Mouse (Mus musculus) forebrain, embryonic 11.5 days (tissue): ENCODE measurements around the gene Timm10b. TPM values are rescaled to one million over a fixed set of nuclear protein-coding genes. Genes with fewer than 3 reads are reported as not detected.

ENCODE experiments used
- ATAC-seq: fragments of 200-750 bp; cut with Nextera tagmentation; replicated peaks from 2 replicates; pipeline ENCODE4 v1.8.0; 2017; ENCODE audit warnings: moderate TSS enrichment; ENCODE audit not compliant: low FRiP score
- DNase-seq: peaks from one replicate; pipeline ENCODE4 v3.0.0-alpha.2; 2017; ENCODE audit warnings: low spot score
- H3K27ac ChIP-seq: fragments of 300-500 bp; sonication (generic); 2 replicates; pipeline ENCODE4 v1.5.1; 2014; ENCODE audit warnings: low read depth, low read length
- H3K27me3 ChIP-seq: fragments of 300-500 bp; sonication (generic); 2 replicates; pipeline ENCODE4 v1.6.1; 2014; ENCODE audit warnings: mild to moderate bottlenecking, low read length, mixed read lengths; ENCODE audit not compliant: control insufficient read depth, insufficient read depth
- H3K36me3 ChIP-seq: fragments of 300-500 bp; sonication (generic); 2 replicates; pipeline ENCODE4 v1.6.1; 2014; ENCODE audit warnings: mild to moderate bottlenecking, low read length, moderate library complexity, mixed read lengths; ENCODE audit not compliant: control insufficient read depth, insufficient read depth
- H3K4me1 ChIP-seq: fragments of 300-500 bp; sonication (generic); replicated peaks from 2 replicates; pipeline ENCODE4 v1.6.1; 2014; ENCODE audit warnings: low read length, mixed read lengths; ENCODE audit not compliant: control insufficient read depth, insufficient read depth
- H3K4me2 ChIP-seq: fragments of 300-500 bp; sonication (generic); 2 replicates; pipeline ENCODE4 v1.6.1; 2014; ENCODE audit warnings: low read depth, mild to moderate bottlenecking, low read length, moderate library complexity, mixed read lengths; ENCODE audit not compliant: severe bottlenecking
- H3K4me3 ChIP-seq: fragments of 300-500 bp; sonication (generic); 2 replicates; pipeline ENCODE4 v1.5.1; 2014; ENCODE audit warnings: low read depth, low read length
- H3K9ac ChIP-seq: fragments of 300-500 bp; sonication (generic); 2 replicates; pipeline ENCODE4 v1.6.1; 2014; ENCODE audit warnings: low read length
- H3K9me3 ChIP-seq: fragments of 300-500 bp; sonication (generic); 2 replicates; pipeline ENCODE4 v1.6.1; 2016; ENCODE audit warnings: low read length, mixed read lengths; ENCODE audit not compliant: control insufficient read depth
- WGBS: fragments of 180-500 bp; shearing (Covaris S2); extraction: QIAGEN DNeasy Blood & Tissue Kit; methylation state at CpG from one replicate; pipeline ENCODE4 v1.1.7; 2014; 5-methylcytosine and 5-hydroxymethylcytosine counted together
- polyA plus RNA-seq: library from polyadenylated mRNA; unstranded; fragments of >200 nt; fragmentation: Nextera tagmentation; extraction: Ambion mirVana; gene quantifications from 2 replicates; pipeline ENCODE4 v1.2.1, GENCODE M21; 2014

Gene Timm10b
- polyA plus RNA-seq, 1 experiment from 2014 or later, result 151 TPM

DNA sequence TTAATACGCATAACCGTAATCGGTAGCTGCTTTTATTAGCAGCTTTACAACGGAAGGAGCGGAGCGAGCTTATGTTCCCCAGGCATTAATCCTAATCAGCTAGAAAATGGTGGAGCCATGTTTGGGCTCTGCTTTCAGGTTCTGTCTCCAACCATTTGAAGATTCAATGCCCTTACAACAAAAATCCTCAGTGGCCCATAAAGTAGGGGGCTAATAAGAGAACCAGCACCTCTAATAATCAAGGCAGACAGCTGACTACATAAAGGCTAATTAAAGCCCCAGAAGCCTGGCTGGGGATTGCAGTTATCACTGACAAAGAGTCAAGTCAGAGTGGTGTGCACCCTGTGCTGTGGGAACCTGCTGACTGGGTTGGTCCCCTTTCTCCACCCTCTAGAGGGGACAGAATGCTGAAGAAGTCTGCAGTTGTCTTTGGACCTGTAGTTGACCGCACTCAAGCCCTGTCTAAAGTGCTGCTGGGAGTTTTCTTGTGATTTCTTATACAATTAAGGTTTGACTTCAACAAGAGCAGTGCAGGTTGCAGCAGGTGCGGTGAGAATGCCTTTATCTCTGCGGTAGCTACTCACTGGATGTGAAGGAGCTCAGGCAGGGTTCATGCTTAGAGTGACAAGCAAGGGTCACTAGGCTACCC lies 5.5 kb upstream of the Timm10b start:
- 50% methylated on average over 9 of the region's 9 CpGs for WGBS
- Histone ChIP-seq H3K9ac (no peak overlapping the region; the same call in 1 of the 2 replicates), H3K36me3 (no peaks in the 10 kb centered on the region; the same call in 1 of the 2 replicates), H3K27ac (no peak overlapping the region), H3K4me1 (peaks cover 10% of the 10 kb centered on the region), H3K4me3 (peak overlapping the region; percentile 66; the same call in 1 of the 2 replicates), H3K4me2 (peak overlapping the region; percentile 81; the same call in 1 of the 2 replicates), H3K27me3 (no peaks in the 10 kb centered on the region), H3K9me3 (no peaks in the 10 kb centered on the region)
- DNase-seq, result no peak
- ATAC-seq, result no peak

DNA sequence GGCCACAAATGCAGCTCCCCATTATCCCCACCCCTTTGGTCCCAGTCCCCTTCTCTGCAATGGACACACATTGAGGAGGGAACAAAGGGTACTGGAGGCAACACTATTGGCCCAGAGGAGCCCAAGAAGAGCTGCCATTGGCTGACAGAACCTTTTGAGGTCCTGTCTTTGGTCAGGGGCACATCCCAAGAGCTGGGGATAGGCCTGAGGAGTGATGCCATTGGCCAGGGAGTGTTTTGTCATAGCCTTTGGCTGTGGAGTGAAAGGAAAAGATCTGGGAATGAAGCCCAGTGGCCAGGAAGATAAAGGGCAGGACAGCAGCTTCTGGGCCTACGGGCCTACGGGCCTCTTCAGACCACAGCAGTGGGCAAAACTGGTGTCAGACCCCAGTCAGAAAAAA lies 4.1 kb upstream of the Timm10b start:
- Histone ChIP-seq H3K4me2 (no peak overlapping the region), H3K4me1 (peaks cover 12% of the 10 kb centered on the region), H3K36me3 (no peaks in the 10 kb centered on the region; the same call in 1 of the 2 replicates), H3K9me3 (no peaks in the 10 kb centered on the region), H3K9ac (no peak overlapping the region), H3K4me3 (no peak overlapping the region), H3K27ac (no peak overlapping the region), H3K27me3 (no peaks in the 10 kb centered on the region)
- WGBS, result 82% methylated on average over 2 of the region's 2 CpGs
- DNase-seq, result no peak
- ATAC-seq, result no peak

DNA sequence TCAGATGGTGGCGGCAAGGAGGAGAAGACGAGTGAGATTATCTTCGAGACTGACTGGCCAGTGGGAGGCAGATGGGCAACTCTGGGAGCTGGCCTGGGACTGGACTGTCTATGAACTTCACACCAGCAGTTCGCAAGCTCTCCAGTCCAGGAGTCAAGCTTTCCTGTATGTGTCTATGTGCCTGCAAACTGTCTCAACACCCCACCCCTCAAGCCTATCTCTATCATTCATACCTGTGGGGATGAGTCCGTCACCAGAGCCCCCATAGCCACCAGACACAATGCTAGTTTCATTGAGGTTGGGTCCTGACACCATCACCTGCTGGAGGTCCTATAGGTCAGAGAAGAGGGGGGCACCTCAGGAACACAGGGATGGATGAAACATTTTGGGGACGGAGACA lies 1.1 kb upstream of the Timm10b start:
- 89% methylated on average over 6 of the region's 6 CpGs for WGBS
- no peaks in the 10 kb centered on the region; the same call in 1 of the 2 replicates for H3K36me3 ChIP-seq

DNA sequence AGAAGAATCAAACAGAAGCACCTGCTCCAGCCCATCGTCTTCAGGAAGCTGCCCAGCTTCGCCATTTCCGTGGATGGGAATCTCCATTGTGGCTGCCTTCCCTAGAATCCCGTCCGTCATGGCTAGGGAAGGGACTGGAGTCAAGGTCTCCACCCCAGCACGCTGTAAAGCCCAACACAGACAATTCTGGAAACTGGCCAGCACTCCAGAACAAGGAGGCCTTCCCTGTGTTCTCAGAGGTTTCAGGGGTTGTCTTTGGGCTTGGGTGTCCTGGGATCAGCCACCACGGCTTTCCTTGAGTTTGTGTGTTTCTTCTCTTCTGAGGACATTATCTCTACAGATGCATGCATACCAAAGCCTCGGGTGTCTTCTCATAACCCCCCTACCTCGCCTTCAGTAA lies 552 bp upstream of the Timm10b start:
- H3K9ac ChIP-seq, result peak overlapping the region; percentile 80; the same call in 1 of the 2 replicates
- no peak for DNase-seq
- no peaks in the 10 kb centered on the region for H3K27me3 ChIP-seq
- H3K27ac ChIP-seq, result no peak overlapping the region
- peak overlapping the region; percentile 96 for H3K4me2 ChIP-seq
- H3K36me3 ChIP-seq, result no peaks in the 10 kb centered on the region; the same call in 1 of the 2 replicates
- WGBS, result 81% methylated on average over 9 of the region's 9 CpGs
- peak overlapping the region; percentile 69 for H3K4me3 ChIP-seq
- peaks cover 13% of the 10 kb centered on the region for H3K4me1 ChIP-seq
- H3K9me3 ChIP-seq, result no peaks in the 10 kb centered on the region
- no peak for ATAC-seq

More for the DNA sequence above, 1.1 kb upstream of the Timm10b start:
- DNase-seq (no peak), ATAC-seq (no peak)
- no peaks in the 10 kb centered on the region for H3K9me3 ChIP-seq
- peaks cover 15% of the 10 kb centered on the region for H3K4me1 ChIP-seq
- H3K27me3 ChIP-seq, result no peaks in the 10 kb centered on the region
- no peak overlapping the region for H3K4me2 ChIP-seq
- no peak overlapping the region for H3K9ac ChIP-seq
- H3K4me3 ChIP-seq, result no peak overlapping the region
- no peak overlapping the region for H3K27ac ChIP-seq

DNA sequence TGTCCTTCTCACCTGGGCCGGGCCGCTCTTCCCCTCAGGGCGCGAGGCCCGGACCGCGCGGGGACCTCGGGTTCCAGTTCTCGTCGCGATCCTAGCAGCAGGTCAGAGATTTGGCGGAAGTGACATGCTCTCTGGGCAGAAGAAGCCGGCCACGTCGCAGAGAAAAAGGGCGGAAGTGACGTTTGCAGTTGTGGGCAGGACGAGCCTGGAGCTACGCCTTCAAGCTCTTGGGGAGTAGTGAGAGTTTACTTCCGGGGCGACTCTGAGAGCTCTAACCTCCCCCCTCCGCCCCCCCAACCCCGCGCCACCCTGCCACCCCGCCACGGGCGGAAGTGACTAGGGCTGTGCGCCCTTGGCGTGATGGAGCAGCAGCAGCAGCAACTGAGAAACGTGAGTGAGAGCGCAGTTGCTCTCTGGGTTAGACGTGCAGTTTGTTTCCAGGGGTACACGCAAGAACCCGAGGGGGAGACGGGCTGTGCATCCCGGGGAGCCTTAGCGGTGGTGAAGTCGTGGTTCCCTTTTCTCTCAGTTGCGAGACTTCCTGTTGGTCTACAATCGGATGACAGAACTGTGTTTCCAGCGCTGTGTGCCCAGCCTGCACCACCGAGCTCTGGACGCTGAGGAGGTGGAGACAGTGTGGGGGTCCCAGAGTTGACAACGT lies 507 bp downstream of the Timm10b start, which contains the start of the genes Arfip2 and Gm45799:
TSS of gene Arfip2 (minus strand) at position 184 of the 661 bp plus-strand sequence.
TSS of gene Gm45799 (plus strand) at position 320 of the 661 bp plus-strand sequence.
- peaks cover 10% of the 10 kb centered on the region for H3K4me1 ChIP-seq
- ATAC-seq (peak; percentile 96), DNase-seq (peak; percentile 96)
- H3K27ac ChIP-seq, result no peak within 1 kb of the TSS
- H3K36me3 ChIP-seq, result no peaks in the 10 kb centered on the region; the same call in 1 of the 2 replicates
- no peaks in the 10 kb centered on the region for H3K27me3 ChIP-seq
- peak within 1 kb of the TSS; percentile 69 for H3K4me3 ChIP-seq
- peak within 1 kb of the TSS; percentile 80 for H3K9ac ChIP-seq
- no peaks in the 10 kb centered on the region for H3K9me3 ChIP-seq
- peak within 1 kb of the TSS; percentile 96 for H3K4me2 ChIP-seq
- under 1% methylated on average over 45 of the region's 45 CpGs for WGBS

DNA sequence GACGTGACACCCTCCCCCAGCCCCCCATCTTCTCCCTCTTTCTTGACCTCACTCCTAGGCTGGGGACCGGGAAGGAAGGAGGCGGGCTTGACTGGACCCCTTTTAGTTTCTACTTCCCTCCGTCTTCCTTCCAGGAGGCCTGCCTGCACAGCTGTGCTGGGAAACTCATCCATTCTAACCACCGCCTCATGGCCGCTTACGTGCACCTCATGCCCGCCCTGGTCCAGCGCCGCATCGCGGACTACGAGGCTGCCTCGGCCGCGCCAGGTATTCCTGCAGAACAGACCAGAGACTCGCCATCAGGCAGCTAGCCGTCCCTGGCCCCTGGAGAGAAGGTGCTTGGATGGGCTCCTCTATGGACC lies 1.0 kb downstream of the Timm10b start:
- peaks cover 10% of the 10 kb centered on the region for H3K4me1 ChIP-seq
- no peak overlapping the region for H3K27ac ChIP-seq
- no peaks in the 10 kb centered on the region for H3K9me3 ChIP-seq
- DNase-seq (no peak), ATAC-seq (no peak; the same call in 1 of the 2 replicates)
- peak overlapping the region; percentile 69 for H3K4me3 ChIP-seq
- under 1% methylated on average over 17 of the region's 18 CpGs for WGBS
- peak overlapping the region; percentile 96 for H3K4me2 ChIP-seq
- H3K9ac ChIP-seq, result peak overlapping the region; percentile 73
- H3K27me3 ChIP-seq, result no peaks in the 10 kb centered on the region
- H3K36me3 ChIP-seq, result no peaks in the 10 kb centered on the region; the same call in 1 of the 2 replicates

DNA sequence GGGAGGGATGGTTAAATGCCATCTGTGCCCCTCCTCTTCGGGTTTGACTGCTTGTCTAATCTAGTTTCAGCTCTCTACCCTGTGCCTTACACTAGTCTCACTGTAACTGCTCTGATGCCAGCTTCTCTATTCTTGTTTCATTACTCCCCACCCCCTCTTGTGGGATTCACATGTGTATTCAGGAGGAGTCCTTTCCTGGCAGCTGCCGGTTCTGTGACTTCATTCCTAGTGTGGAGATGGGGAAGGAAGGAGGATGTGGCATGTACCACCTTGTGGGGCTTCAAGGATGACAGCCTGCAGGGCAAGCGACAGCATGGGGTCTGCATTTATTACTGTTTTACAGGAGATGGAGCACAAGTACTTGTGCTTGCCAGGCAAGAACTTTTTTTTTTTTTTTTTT lies 2.1 kb downstream of the Timm10b start:
- H3K36me3 ChIP-seq, result no peaks in the 10 kb centered on the region; the same call in 1 of the 2 replicates
- WGBS, result 83% methylated on average over 3 of the region's 3 CpGs
- peaks cover 10% of the 10 kb centered on the region for H3K4me1 ChIP-seq
- no peak overlapping the region for H3K27ac ChIP-seq
- H3K4me2 ChIP-seq, result no peak overlapping the region
- H3K4me3 ChIP-seq, result no peak overlapping the region
- no peak for DNase-seq
- no peaks in the 10 kb centered on the region for H3K27me3 ChIP-seq
- ATAC-seq, result no peak
- no peaks in the 10 kb centered on the region for H3K9me3 ChIP-seq
- H3K9ac ChIP-seq, result no peak overlapping the region

DNA sequence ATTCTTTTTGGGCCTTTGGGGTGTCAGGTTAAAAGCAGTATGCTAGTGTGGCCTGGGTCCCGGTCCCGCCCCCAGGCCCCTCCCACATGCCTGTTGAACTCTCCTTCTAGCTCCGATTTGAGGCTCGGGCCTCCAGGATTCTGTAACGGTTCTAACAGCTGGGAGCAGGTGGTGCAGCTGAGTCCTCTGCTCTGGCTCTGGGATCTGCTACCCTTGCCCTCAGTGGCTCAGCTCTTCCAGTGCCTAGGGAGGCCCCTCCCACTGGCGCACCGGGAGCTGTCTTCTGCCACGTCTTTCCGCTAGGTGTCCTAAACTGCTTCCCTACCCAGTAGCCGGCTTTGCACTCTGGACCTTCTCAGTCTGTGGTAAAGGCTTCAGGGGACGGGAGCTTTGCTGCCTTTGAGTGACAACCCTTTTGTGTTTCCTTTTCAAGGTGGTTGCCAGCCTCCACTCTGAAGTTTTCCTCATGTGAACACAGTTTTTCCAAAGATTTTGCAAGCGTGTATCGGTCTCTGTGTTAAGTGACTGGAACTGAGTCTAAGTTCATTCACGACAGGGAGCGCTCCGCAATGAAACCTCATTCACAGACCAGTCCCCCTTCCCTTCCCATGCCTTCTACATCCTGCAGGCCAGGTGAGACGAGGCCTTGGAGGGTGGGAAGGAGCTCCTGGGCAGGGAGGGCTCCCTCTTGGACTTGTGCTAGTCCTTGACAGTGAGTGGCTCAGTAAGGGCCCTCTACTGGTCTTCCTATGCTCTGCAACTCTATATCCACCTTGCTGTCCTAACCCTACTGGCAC lies 11.0 kb downstream of the Timm10b start, which contains the start of gene Dnhd1:
TSS of gene Dnhd1 (plus strand) at position 189 of the 797 bp plus-strand sequence.
- Histone ChIP-seq H3K27me3 (no peaks in the 10 kb centered on the region), H3K9me3 (no peaks in the 10 kb centered on the region), H3K4me1 (0 out of 2 replicates have a peak, but pooled peaks cover 2% of the 10 kb centered on the region), H3K36me3 (no peaks in the 10 kb centered on the region), H3K4me2 (peak within 1 kb of the TSS; percentile 58), H3K27ac (no peak within 1 kb of the TSS), H3K9ac (peak within 1 kb of the TSS; percentile 9; the same call in 1 of the 2 replicates), H3K4me3 (peak within 1 kb of the TSS; percentile 27)
- DNase-seq, result peak; percentile 85
- 2% methylated on average over 17 of the region's 17 CpGs for WGBS
- peak; percentile 95 for ATAC-seq
